Mouse (Mus musculus): Measurements from ENCODE around the gene Prdm9.
A peak's percentile ranks its signal among the peaks of the same experiment; 100 is the strongest.
"Not testable (repeated sequence)": the region's sequence is repeated elsewhere in the genome, so short reads cannot be mapped to it uniquely, and the experiment has no call there.

Prdm9 gene

DNA sequence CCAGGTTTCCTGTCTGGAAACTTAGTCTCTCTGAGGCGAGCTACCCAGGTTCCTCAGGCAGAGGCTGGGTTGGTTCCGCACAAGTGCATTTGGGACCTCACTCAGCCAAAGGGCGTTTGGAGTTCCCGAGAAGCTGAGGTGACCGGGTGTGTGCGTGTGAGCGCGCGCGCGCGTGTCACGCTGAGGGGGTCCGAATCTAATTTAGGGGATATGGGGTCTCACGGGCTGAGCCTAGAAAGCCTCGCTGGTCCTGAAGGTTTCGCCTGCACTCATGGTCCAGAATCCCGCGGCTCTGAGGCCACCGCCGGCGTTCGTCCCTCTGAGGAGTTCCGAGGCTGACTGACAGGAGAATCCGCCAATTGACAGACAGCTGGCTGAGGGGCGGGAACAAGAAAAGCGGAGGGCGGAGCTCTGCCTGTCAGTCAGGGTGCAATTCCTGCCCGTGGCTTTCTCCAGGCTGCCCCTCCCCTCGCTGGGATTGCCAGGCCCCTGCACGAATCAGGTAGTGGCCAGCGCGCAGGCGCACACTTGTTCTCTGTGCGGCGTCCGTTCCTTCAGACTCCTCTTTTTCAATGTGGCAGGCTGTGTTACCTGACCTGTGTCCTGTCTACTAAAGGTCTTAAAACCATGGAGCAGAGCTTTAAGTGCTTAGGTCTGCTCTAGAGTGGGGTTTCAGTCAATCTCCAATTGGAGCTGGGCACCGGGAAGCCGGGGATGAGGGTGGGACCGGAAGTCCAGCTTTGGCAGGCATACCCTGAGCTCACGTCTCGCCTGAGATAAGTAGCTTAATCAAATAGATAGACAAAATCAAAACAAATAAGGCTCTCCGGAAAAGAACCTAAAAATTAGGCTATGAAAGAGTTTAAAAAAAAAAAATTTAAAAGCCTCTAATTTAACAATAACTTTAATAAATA is at the start of gene Prdm9:
TSS of gene Prdm9 (minus strand) at position 341 of the 914 bp plus-strand sequence.
- peak; percentile 99 for DNase-seq

DNA sequence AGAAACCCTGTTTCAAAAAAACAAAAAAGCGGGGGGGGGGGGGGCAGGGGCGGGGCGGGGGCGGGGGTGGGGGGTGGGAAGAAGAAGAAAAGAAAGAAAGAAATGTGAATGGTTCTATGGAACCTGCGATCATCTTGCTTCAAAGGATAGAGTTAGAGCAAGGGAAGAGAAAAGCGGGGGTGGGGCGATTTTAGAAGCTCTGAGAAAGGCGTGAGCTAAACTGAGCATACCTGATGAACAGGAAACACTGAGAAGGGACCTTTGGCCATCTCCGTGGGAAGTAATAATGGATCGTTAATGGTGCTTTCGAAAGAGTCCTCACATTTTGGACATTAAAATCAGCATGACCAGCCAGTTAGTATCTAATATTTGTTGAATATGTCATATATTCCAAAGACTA is 35.3 kb upstream of the Prdm9 start:
- DNase-seq, result no peak

DNA sequence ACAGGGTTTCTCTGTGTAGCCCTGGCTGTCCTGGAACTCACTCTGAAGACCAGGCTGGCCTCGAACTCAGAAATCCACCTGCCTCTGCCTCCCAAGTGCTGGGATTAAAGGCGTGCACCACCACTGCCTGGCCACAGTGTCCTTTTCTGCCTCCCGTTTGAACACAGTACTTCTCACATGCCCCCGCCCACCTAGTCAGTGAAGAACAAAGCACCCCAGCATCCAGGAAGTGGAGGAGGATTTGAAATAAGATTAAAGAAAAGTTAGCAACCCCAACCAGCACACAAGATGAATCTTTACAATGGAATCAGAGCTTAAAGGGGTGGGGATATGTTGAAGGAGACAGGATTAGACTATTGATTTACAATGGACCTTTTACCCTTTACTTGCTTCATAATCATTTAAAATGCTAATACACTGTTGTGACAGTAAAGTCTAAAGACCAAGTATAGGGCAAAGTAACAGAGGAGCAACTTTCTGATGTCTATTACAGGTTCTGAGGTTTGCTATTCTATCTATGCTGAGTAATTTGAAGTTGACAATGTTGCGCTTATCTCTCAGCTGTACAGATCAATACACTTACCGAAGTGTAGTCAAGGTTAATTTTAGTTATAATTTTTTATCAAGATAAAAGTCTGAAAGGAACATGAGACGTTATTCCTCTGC is 27.2 kb upstream of the Prdm9 start:
- DNase-seq, result no peak

DNA sequence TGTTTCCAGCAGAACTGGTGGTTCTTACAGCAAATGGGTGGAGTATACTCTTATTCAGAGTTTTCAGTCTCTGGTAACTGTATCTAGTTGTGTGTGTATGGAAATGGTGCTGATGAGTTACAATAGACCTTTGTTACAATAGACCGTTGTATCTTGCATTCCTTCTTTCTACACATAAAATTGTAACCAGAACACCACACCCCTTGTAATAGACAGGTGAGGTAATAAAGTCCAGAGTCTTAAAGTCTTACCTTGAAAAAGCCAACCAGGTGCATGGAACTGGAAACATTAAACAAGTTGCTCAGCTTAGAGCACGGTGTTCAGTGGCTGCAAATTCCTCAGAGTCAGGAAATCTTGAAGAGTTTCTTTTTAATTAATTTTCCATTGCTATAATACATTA is 24.0 kb upstream of the Prdm9 start:
- DNase-seq, result no peak

DNA sequence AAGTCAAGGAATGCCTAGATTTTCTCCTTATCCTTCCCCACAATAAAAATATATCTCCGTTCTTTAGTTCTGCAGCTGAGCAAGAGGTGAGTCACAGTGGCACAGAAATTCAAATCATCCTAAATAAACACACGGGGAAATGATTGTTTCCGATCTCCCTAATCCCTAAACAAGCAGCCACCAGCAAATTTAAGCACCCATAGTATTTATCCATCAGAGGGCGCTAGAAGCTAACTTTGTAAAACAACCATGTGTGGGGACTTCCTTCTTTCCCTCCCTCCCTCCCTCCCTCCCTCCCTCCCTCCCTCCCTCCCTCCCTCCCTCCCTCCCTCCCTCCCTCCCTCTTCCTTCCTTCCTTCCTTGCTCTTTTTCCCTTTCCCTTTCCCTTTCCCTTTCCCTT is 21.5 kb upstream of the Prdm9 start:
- peak in 1 of 2 experiments; percentile 16 for DNase-seq

DNA sequence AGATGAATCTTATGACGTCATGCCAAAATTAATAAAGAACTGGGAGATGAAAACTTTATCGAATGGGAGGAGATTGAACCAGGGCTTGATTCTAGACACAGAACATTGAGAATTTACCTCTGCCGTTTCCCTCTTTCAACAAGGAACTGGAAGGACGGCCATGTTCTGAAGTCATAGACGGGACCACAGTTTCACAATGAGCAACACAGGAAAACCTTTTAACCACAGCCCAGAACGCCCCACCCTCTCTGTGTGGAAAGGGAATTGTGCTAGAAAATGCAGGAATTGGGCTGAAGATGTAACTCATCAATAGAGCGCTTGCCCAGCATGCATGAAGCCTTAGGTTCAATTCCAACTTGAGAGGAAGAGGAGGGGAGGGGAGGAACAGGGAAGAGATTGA is 18.9 kb upstream of the Prdm9 start:
- no peak for DNase-seq

DNA sequence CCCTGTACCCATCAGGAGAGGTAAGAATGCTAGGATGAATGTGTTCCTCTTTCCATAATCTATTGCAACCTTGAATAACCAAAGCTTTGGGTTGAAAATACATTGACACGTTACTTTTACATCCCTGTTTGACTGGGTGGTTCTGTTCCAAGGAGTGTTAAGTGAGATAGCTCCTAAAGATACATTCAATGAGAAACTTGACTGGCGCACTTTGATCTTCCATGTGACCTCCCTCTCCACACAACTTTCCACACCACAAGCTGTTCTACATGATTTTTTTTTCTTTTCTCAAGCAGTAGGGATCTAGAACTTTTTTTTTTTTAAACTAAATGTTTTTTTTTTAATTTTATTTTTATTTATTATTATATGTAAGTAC is 15.9 kb upstream of the Prdm9 start:
- DNase-seq, result no peak

DNA sequence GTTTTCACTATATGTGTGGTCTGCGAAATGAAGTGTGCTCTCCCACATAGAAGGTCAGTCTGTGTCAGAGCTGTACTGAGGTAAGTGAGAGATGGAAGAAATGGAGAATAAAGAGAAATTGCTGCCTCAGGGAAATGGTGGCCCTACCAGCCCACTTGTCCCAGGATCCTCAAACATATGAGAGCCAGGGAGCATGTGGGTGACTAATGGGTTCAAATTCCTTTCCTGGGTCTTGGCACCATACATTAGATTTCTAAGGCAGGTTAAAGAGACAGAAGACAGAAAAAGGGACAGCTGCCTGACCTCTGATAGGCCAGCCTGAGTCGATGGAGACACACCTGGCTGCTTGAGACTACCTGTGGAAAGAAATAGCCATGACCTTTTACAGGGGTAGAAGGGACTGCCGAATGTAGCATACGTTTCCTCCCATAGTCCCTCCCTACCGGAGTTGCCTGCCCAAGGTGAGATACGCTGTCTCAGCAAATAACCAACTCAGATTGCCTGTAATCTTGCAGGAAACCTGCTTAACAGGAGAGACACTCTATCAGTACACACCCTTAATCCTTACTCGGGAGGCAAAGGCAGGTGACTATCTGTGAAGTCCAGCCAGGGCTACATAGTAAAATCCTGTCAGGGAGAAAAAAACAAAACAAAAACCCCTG is 15.4 kb upstream of the Prdm9 start:
- no peak for DNase-seq

DNA sequence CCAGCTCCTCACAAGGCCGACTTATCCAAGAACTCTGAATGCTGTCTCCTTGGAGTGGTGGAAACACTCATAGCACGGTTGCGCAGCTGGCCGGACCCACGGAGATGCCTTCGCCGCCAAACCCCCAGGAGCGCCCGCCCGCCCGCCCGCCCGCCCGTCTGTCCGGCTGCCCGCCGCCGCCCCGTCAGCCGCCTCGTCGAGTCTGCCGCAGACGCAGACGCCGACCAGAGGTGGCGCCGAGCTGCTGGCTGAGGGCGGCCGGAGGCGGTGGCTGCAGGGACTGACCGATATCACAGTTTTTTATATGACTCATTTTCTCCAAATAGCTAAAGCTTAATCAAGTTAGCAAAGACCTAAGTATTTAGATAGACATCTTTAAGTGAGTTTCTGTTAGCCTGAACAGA is 13.1 kb upstream of the Prdm9 start:
- DNase-seq, result peak; percentile 49 to 74

DNA sequence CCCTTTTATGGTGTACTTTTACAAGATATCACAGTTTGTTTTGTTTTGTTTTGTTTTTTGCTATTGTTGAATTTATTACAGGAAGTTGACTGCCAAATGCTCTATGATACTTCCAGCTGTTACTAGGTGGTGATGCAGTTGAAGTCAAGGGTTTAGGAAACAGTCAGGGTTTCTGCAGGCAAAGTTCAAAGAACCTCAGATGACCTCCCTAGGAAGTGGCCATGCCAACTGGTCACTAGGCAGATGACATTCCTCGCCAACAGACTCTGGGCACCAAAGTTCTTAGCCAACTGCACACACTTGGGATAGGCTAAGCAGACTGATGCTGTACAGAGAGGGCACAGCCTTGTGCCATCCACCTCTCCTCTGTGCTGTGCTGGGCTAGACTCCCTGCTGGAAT is 10.9 kb upstream of the Prdm9 start:
- no peak for DNase-seq

DNA sequence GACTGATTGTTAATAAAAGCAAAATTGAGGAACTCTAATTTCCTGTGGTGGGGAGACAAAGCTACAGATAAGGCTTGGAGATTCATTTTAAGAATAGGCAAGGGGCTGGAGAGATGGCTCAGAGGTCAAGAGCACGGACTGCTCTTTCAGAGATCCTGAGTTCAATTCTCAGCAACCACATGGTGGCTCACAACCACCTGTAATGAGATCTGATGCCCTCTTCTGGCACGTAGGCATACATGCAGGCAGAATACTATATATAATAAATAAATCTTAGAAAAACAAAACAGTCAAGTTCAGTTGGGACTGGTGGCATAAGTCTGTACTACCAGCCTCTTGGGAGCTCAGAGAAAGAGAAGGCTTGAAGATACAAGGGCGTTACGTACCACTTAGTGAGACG is 2.8 kb upstream of the Prdm9 start:
- DNase-seq, result no peak

DNA sequence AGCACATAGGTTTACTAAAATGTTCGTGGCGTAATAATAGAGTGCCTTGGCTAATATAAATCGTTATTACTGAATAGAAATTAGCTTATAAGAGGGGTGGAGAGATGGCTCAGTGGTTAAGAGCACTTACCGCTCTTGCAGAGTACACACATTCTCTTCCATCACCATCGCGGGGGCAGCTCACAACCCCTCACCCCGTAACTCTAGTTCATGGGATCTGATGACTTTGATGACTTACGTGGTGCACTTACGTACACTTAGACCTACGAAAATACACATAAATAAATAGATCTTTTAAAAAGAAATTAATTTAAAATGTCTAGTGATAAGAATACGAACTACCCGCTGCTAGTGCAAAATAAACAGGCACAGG is 760 bp upstream of the Prdm9 start:
- peak in 1 of 2 experiments; percentile 7 for DNase-seq

DNA sequence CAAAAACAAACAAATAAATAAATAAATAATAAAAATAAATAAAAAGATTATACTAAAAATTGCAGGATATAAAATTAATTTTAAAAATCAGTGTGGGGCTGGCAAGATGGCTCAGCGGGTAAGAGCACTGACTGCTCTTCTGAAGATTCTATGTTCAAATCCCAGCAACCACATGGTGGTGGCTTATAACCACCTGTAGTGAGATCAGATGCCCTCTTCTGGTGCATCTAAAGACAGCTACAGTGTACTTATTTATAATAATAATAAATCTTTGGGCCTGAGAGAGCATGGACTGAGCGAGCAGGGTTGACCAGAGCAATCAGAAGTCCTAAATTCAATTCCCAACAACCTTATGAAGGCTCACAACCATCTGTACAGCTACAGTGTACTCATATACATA is 4.2 kb downstream of the Prdm9 start:
- no peak for DNase-seq

DNA sequence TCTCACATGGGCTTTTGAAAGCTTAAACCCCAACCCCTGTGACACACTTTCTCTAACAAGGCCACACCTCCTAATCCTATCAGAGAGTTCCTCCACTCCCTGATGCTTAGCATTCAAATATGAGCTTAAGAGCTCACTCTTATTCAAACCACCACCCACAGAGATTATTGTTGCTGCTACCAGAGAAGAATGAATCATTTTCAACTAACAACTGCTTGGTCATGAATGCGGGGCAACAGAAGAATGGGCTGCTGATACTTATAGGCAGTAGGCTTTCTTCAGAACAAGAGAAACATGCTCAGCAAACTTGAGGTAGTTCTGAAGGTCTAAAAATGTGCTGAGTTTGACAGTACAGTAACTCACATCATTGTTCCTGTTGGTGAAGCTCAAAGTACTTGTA is 14.4 kb downstream of the Prdm9 start:
- no peak for DNase-seq

DNA sequence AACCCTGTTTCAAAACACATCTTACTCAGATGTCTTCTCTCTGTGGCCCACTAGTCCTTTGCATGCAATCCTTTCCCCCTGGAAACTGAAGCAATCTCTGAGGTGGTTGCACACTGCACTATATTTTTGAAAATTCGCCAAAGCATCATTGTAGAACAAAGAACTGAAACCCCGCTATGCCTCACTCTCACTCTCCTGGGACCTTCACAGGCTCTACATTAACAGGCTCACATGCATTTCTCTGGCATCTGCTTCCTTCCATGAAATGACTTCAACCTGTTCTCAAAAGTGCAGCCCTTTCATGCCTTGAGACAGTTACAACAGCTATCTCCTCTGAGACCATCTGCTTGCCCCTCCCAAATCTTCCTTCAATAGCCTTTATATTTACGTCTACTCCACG is 17.7 kb downstream of the Prdm9 start:
- no peak for DNase-seq

DNA sequence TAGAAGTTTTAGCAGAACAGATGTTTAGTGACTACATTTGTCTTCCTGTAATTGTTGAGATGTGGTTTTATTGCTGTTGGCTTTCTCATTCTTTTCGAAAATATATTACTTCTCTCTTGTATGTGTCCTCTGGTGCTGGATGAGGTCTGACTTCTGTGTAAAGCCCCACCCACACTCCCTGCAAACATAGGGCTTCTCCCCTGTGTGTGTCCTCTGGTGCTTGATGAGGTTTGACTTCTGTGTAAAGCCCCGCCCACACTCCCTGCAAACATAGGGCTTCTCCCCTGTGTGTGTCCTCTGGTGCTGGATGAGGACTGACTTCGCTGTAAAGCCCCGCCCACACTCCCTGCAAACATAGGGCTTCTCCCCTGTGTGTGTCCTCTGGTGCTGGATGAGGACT is 20.3 kb downstream of the Prdm9 start:
- DNase-seq, result not testable (repeated sequence)

DNA sequence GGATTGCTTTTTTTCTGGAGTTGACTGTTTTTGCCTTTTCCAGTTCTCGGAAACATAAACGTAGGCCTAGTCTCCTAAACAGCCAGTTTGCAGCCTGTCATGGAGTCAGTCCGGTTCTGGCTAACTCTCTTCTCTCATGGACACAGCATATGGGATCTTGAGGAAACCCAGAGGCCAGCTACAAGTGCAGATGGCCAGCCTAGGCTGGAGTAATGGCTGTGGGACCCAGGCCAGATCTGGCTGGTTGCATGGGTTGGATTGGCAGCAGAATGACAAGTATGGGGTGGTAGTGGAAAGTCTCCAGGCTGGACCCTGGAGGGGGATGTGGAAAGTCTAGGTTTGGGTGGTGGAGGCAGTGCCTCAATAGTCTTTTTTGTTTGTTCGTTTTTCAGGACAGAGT is 23.8 kb downstream of the Prdm9 start:
- DNase-seq, result no peak

DNA sequence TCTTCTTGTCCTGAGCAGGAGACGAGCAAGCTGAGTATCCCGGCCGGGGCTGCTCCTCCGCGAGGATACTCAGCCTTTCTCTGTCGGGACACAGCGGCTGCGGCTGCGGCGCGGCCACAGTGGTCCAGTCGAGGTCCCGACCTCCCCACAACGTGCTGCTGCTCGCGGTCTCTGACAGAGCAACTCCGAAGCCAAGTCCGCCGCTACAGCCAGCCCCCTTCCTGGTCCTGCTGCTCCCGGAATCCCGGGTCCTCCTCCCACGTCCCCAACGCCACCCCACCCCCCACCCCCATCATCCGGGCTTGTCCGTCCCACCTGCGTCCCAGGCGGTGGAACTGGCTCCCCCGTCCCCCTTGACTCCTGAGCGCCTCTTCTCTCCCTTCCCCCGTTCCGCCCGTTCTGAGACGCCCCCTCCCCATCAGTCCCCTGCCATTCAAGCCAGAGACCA is 27.7 kb downstream of the Prdm9 start:
- DNase-seq, result peak in 1 of 2 experiments; percentile 29

DNA sequence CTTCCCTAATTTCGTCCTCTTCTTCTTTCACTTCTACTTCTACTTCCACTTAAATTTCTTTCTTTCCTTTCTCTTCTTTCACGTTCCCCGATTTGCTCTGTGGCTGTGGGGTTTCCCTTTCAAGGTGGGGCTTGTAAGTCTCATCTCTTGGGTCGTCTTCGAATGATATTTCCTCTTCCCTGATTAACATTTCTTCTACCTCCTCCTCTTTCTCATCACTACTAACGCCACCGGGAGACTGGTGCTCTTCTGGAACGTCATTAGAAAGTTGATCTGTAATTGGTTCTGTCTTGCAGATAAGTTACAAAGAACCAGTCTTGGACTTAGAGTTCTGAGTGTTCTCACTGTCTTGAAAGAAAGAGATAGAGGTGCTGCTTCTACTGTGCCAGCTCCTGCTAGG is 28.2 kb downstream of the Prdm9 start:
- no peak for DNase-seq

DNA sequence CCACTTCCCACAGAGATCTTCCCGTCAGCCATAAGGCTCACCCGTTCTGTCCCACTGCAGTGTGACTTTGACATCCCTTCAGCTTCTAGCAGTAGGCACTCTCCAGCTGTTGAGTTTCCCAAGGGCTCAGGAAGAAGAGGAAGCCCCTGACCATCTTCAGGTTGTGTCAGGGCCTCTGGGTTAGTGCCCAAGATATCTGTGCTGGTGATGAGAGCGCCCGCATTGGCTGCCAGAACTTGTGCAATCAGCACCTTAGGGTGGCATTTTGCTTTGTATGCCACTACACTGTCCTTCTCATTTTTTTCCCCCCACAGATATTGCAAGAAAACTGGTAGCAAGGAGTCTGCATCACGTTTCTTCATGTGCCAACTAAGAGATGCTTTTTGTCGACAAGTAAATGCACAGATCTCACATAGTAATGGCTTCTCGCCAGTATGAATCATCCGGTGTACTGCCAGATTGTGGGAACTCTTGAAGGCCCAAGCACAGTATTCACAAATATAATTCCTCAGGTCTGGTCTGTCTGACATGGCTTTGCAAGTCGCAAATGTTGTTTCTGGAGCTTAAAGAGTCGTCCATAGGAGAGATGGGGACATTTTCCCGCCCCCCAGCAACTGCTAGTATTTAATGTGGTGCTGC is 28.9 kb downstream of the Prdm9 start:
- DNase-seq, result no peak

DNA sequence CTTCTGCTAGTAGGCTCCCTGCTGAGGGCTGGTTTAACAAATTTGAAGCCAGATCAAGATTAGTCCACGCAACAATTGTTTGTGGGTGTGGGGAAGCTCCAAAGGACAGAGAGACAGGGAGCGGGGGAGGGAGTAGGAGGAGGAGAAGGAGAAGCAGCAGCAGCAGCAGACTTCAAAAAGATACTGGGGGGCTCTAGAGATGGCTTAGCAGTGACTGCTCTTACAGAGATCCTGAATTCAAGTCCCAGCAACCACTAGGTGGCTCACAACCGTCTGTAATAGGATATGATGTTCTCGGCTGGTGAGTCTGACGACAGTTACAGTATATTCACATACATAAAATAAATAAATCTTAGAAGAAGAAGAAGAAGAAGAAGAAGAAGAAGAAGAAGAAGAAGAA is 34.0 kb downstream of the Prdm9 start:
- DNase-seq, result peak; percentile 48 to 74

DNA sequence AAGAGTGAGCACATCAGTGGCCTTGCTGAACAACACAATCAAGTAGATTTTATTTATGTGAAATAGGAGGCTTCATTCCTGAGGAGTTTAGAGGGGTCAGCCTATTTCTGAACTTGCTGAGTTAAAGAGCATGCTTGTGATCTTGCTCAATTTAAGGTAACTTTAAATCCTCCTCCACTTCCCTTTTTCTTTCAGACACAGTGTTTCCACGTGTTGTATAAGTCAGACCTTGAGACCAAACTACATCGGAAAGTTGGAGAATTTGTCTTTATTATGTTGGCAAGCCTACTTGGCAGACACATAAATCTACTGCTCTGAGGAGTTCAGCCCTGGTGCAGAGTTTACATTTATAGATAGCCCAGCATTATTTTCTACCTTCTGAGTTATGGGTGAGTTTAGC is 35.3 kb downstream of the Prdm9 start:
- DNase-seq, result no peak

DNA sequence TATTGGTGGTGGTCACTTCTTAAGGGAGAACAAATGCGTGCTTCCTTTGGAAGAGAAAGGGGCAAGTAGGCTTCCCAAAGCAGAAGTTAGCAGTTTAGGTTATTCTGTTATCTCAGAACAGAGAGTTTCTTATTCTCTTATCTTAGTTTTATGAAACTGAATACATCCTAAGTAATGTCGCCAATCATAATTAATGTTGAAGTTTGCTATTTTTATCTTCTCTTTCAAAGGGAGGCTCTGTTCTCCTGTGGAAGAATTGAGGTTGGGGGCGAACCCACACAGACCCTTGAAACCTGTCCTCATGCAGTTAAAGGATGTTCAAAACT is 36.4 kb downstream of the Prdm9 start:
- no peak for DNase-seq

Data from kidney, postnatal 36 days (tissue).